Mouse (Mus musculus) T-helper 2 cell (primary cell): ENCODE results near the gene Git2.

ENCODE experiments used
- in situ Hi-C: fragments of 300-600 bp; cut with MboI, MseI; formaldehyde crosslinking; loops from one replicate; pipeline ENCODE4 v1.15.1; 2025; ENCODE audit warnings: high pct_unique_total_duplicates

Gene Git2

GRCm38 (mm10) chr5:114775056-114775979 lies at the start of gene Git2:
Gene Git2 (minus strand): TSS chr5:114775517.
- in situ Hi-C loops, result no loop called here

- in situ Hi-C loops, result no loop called here
Measured at GRCm38 (mm10) chr5:114824197-114824596, 48.9 kb upstream of the Git2 start.

- in situ Hi-C loops, result no loop called here
Measured at GRCm38 (mm10) chr5:114822796-114823688, 47.7 kb upstream of the Git2 start, which contains the start of gene 1500011B03Rik. Gene 1500011B03Rik (minus strand): TSS chr5:114823468.

GRCm38 (mm10) chr5:114818124-114818523 lies 42.8 kb upstream of the Git2 start:
- in situ Hi-C loops, result no loop called here

GRCm38 (mm10) chr5:114816599-114816998 lies 41.3 kb upstream of the Git2 start:
- in situ Hi-C loops, result no loop called here

GRCm38 (mm10) chr5:114813525-114814181 lies 38.3 kb upstream of the Git2 start:
- in situ Hi-C loops, result no loop called here

GRCm38 (mm10) chr5:114809826-114810225 lies 34.5 kb upstream of the Git2 start:
- in situ Hi-C loops, result no loop called here

GRCm38 (mm10) chr5:114809181-114809756 lies 34.0 kb upstream of the Git2 start:
- in situ Hi-C loops, result no loop called here

GRCm38 (mm10) chr5:114808385-114808784 lies 33.1 kb upstream of the Git2 start:
- in situ Hi-C loops, result no loop called here

GRCm38 (mm10) chr5:114807893-114808292 lies 32.6 kb upstream of the Git2 start:
- in situ Hi-C loops, result no loop called here

GRCm38 (mm10) chr5:114807468-114807867 lies 32.2 kb upstream of the Git2 start:
- in situ Hi-C loops, result no loop called here

GRCm38 (mm10) chr5:114807063-114807462 lies 31.7 kb upstream of the Git2 start:
- in situ Hi-C loops, result no loop called here

GRCm38 (mm10) chr5:114806636-114807035 lies 31.3 kb upstream of the Git2 start:
- in situ Hi-C loops, result no loop called here

- in situ Hi-C loops, result no loop called here
Measured at GRCm38 (mm10) chr5:114805436-114806350, 30.4 kb upstream of the Git2 start.

- in situ Hi-C loops, result no loop called here
Measured at GRCm38 (mm10) chr5:114804958-114805357, 29.6 kb upstream of the Git2 start.

GRCm38 (mm10) chr5:114804335-114804734 lies 29.0 kb upstream of the Git2 start:
- in situ Hi-C loops, result no loop called here

- in situ Hi-C loops, result no loop called here
Measured at GRCm38 (mm10) chr5:114803231-114803630, 27.9 kb upstream of the Git2 start.

- in situ Hi-C loops, result no loop called here
Measured at GRCm38 (mm10) chr5:114801841-114802240, 26.5 kb upstream of the Git2 start.

GRCm38 (mm10) chr5:114801049-114801448 lies 25.7 kb upstream of the Git2 start:
- in situ Hi-C loops, result no loop called here

- in situ Hi-C loops, result no loop called here
Measured at GRCm38 (mm10) chr5:114799848-114800247, 24.5 kb upstream of the Git2 start.
